8 mouse cellular contexts compared by ENCODE assay signal in genomic region chr7:101108653-101109005, GRCm38 (mm10). TPM values are rescaled to one million over a fixed set of nuclear protein-coding genes. Genes with fewer than 3 reads are reported as not detected.
A peak's percentile ranks its signal among the peaks of the same experiment; 100 is the strongest.
DNase-seq lines count a peak whose midpoint lies in the region; ATAC-seq and TF ChIP-seq lines count a peak whose summit lies in the region.

No protein-coding gene starts in this region.

- H3K4me2 ChIP-seq in forebrain, embryonic 11.5 days (ENCODE audit: low read depth, low read length, severe bottlenecking), result peak overlapping the region; percentile 87
- peak overlapping the region; percentile 91 for H3K4me2 ChIP-seq in myocyte (ENCODE audit: low read depth)

- peak overlapping the region; percentile 93 for H3K9ac ChIP-seq in forebrain, embryonic 11.5 days (ENCODE audit: low read length)

- no peaks in the 10 kb centered on the region for H3K79me2 ChIP-seq in myocyte (ENCODE audit: control insufficient read depth, insufficient read depth)

- H3K27me3 ChIP-seq in forebrain, embryonic 11.5 days (ENCODE audit: control insufficient read depth, insufficient read depth, low read length), result no peaks in the 10 kb centered on the region
- H3K27me3 ChIP-seq in limb, embryonic 10.5 days (ENCODE audit: low read depth, poor library complexity, severe bottlenecking), result no peaks in the 10 kb centered on the region
- no peaks in the 10 kb centered on the region for H3K27me3 ChIP-seq in myocyte (ENCODE audit: control insufficient read depth, insufficient read depth, insufficient read length)

- H3K27ac ChIP-seq in forebrain, embryonic 11.5 days (ENCODE audit: low read depth, low read length), result peak overlapping the region; percentile 98
- H3K27ac ChIP-seq in limb, embryonic 10.5 days, result peak overlapping the region; percentile 96

- WGBS in forebrain, embryonic 11.5 days, result under 1% methylated on average over 21 of the region's 35 CpGs
- WGBS in limb, embryonic 10.5 days, result 3% methylated on average over 13 of the region's 35 CpGs

- no peak; the same call in 1 of the 2 replicates for ATAC-seq in forebrain, embryonic 11.5 days (replicated peaks; ENCODE audit: low FRiP score)

- H3K9me3 ChIP-seq in forebrain, embryonic 11.5 days (ENCODE audit: control insufficient read depth, low read length), result no peaks in the 10 kb centered on the region
- H3K9me3 ChIP-seq in limb, embryonic 10.5 days (replicated peaks), result no peaks in the 10 kb centered on the region

- peak; percentile 90 for DNase-seq in adrenal gland, postnatal 10 days
- DNase-seq in adrenal gland, postnatal 14 days, result no peak
- DNase-seq in ovary, postnatal 14 days (ENCODE audit: low spot score), result peak; percentile 70
- no peak for DNase-seq in ovary, adult 18-20 months (ENCODE audit: low spot score)
- DNase-seq in forebrain, embryonic 11.5 days (ENCODE audit: low spot score), result no peak
- DNase-seq in limb, embryonic 10.5 days (ENCODE audit: low spot score), result peak; percentile 87
- no peak for DNase-seq in cerebellum, adult 8-10 months

- TF ChIP-seq POLR2A in myocyte (IDR thresholded peaks at IDR 0.05; ENCODE audit: insufficient read length, low read depth), result peak; percentile 89

- H3K4me3 ChIP-seq in forebrain, embryonic 11.5 days (ENCODE audit: low read depth, low read length), result peak overlapping the region; percentile 88
- peak overlapping the region; percentile 89 for H3K4me3 ChIP-seq in limb, embryonic 10.5 days
- H3K4me3 ChIP-seq in myocyte, result peak overlapping the region; percentile 84

- H3ac ChIP-seq in myocyte (ENCODE audit: control insufficient read depth, insufficient read length), result peak overlapping the region; percentile 76

- peaks cover 7% of the 10 kb centered on the region; the same call in 1 of the 2 replicates for H3K4me1 ChIP-seq in forebrain, embryonic 11.5 days (replicated peaks; ENCODE audit: control insufficient read depth, insufficient read depth, low read length)
- H3K4me1 ChIP-seq in limb, embryonic 10.5 days, result peaks cover 22% of the 10 kb centered on the region

- H3K36me3 ChIP-seq in forebrain, embryonic 11.5 days (ENCODE audit: control insufficient read depth, insufficient read depth, low read length), result peaks cover 6% of the 10 kb centered on the region
- peaks cover 25% of the 10 kb centered on the region for H3K36me3 ChIP-seq in limb, embryonic 10.5 days
- peaks cover under 1% of the 10 kb centered on the region for H3K36me3 ChIP-seq in myocyte (ENCODE audit: control insufficient read depth, insufficient read depth)

TF ChIP-seq in myocyte, 11 proteins besides CTCF, POLR2A, EP300 and RAD21:
- TF ChIP-seq POLR2AphosphoS2 (IDR thresholded peaks at IDR 0.05; ENCODE audit: insufficient read length, low read depth) (peak; percentile 81), MYOG (IDR thresholded peaks at IDR 0.05; ENCODE audit: control insufficient read depth in 1 of 3, insufficient read depth in 1 of 3, insufficient read length in 2 of 3, low read depth in 2 of 3) (peak in 1 of 3 experiments; percentile 2), SRF (IDR thresholded peaks at IDR 0.05; ENCODE audit: control insufficient read depth, insufficient read length, low read depth) (no peak)
TF ChIP-seq in myocyte: peak in this region for 2.

RNA-seq across cellular contexts. Expression of gene Fchsd2, which starts 16.0 kb away (rescaled TPM):
- total RNA-seq in adrenal gland, postnatal 10 days (2021), result 10 to 100 TPM; 22.1 to 30.2 TPM
- total RNA-seq in adrenal gland, postnatal 14 days (2021), result 21.6 and 31.8 TPM in 2 replicates
- 31.0 and 33.2 TPM in 2 replicates for polyA plus RNA-seq in forebrain, embryonic 11.5 days (2014; fragmentation: Nextera tagmentation; extraction: Ambion mirVana)
- polyA plus RNA-seq in limb, embryonic 10.5 days (2016; fragmentation: Nextera tagmentation; extraction: Ambion mirVana), result 16.1 and 21.5 TPM in 2 replicates
- 5.7 TPM for polyA plus RNA-seq in myocyte (2012; fragmentation: generic; extraction: Trizol)

Comparison
In these comparisons a context has a peak if more than half of its experiments do, and no peak if none do; other contexts are left out.
1. DNase-seq: peak in adrenal gland, postnatal 10 days (single experiment), ovary, postnatal 14 days (single experiment) and limb, embryonic 10.5 days (single experiment); none in adrenal gland, postnatal 14 days (single experiment), ovary, adult 18-20 months (single experiment), forebrain, embryonic 11.5 days (single experiment) and cerebellum, adult 8-10 months (single experiment).
2. Peak in every context shown above with its lines, with median percentiles within 50 percentile points of each other: H3K4me3 ChIP-seq.